Mouse (Mus musculus) T-helper 1 cell (primary cell): ENCODE data around the gene Sox5.

Experiments
- in situ Hi-C: fragments of 300-600 bp; cut with MboI, MseI; formaldehyde crosslinking; loops from one replicate; pipeline ENCODE4 v1.15.1; 2025; ENCODE audit warnings: high pct_unique_total_duplicates

Gene Sox5

DNA sequence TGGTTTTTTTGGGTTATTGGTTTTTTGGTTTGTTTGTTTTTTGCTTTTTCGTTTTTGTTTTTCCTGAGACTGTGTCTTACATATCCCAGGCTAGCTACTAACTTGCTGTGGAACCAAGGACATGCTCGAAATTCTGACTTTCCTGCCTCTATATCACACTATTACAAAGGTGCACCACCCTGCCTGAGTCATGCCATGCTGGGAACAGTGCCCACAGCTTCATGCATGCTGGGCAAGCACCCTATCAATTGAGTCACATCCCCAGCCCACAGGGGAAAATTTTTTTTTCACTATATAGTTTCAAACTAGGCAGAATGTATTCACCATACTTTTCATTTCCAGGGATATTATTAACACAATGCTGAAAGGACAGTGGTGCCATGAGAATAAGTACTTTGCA is 8.8 kb downstream of the Sox5 start:
- in situ Hi-C loops: loop anchor here (10.0 kb wide), 1 partner anchor 128 kb away; no protein-coding TSS in a partner anchor

DNA sequence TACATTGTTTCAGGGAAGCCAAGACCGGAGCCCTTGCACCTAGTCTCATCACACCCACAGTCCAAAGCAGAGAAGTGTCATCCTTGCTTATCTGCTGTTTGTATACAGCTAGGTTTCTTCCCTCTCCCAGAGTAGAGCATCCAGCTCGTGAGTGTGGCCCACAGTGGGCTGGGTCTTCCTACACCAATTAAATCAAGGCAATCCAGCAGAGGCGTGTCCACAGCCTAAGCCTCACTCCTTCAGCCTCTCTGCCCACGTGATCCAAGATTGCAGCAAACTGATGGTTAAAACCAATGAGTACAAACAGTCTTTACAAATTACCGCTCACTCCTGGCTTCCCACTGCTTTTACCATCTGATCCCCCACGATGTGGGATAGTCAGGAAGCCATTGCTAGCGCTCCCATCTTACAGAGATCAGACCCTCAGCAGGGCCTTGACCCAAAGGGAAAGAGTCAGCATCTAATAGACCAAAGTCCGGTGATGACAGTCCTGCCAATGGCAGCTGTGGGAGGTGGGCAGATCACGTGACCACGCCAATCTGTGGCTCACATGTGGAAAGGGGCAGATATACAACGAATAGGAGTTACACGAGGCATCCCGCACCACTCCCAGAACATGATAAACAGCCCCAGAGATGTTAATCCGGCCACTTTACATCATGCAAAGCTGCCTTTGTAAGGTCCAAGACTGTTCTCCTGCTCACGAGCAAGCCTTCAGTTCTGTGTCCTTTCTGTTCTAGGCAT is 9.4 kb downstream of the Sox5 start:
- in situ Hi-C loops: loop anchor here (10.0 kb wide), 1 partner anchor 128 kb away; no protein-coding TSS in a partner anchor

DNA sequence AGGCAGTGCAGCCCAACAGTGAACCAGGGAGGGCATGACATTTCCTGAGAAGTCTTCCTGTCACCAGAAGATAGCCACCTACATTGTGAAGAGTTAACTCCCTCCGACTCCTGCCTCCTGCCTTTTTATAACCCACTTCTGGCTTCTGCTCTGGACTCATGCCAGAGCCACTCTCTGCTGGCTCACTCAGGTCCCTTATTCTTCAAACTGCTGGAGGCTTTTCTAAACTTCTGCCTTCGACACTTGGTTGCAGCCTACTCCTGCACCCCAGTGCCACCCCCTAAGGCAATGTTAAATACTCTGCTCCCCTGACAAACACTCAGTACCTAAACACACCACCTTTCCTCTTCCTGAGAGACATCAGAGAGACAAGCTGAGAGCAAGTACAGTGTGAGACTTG is 12.7 kb downstream of the Sox5 start:
- in situ Hi-C loops: no loop called here

DNA sequence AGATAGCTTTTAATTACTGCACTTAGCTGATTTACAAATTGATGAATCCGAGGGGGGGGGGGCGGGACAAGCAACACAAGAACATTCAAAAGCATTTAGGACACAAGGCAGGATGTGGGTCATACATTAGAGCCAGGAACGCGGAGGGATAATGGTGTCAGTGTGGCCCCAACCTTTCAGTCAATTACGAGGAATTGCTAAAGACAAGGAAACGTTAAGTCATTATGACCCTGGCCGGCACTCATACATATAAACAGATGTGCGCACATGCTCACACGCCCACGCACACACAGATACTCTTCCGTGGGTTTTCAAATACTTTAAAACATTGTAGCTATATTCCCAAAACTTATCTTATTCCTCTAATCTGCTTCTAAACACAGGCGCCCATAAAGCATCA is 19.9 kb downstream of the Sox5 start:
- in situ Hi-C loops: no loop called here

DNA sequence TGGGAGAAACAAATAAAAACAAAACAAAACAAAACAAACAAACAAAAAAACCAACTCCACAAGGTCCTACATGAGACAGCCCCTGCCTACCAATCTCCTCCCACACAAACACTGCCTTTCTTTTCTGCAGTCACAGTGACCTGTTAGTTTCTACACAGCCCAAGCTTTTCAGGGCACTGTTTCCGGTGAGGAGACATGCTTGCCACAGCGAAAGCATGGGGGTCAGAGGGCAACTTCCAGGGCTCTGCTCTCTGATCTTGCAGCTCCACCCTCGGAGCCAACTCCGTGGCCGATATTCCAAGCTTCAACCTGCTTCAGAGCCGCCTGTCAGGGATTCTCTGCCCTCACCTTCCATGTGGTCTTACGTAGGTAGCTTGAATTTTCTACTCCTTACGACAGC is 22.6 kb downstream of the Sox5 start:
- in situ Hi-C loops: no loop called here

DNA sequence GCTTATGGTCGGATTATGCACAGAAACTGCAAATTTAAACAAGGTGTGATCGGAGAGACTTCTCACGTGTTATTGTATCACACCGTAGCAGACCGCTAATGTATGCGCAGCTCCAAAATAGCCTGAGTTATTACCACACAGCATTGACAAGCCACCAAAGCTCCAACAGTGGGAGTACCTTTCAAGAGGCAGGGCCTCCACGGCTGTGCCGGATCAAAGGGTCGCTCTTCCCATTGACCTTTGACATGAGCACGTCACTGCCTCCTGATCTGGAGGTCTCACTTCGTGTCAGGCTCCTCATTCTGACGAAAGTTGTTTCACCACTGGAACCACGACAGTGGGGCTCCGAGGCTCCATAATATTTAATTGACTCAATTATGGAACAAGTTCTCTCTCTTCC is 24.4 kb downstream of the Sox5 start:
- in situ Hi-C loops: no loop called here

DNA sequence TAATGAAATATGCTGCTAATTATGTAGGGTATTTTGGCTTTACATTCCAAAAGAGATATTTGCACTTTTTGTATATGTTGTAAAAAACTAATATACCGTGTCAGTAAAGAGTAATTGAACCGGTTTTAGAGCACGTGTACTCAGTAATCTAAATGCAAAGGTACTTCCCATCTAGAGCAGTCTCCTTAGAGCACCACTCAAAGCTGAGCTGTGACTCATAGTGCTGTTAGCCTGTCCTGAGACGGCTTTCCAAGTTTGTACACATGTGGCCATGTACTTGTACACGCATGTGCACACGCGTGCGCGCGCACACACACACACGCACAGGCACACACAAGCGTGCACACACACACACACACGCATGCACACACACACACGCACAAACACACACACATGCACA is 25.3 kb downstream of the Sox5 start:
- in situ Hi-C loops: no loop called here

DNA sequence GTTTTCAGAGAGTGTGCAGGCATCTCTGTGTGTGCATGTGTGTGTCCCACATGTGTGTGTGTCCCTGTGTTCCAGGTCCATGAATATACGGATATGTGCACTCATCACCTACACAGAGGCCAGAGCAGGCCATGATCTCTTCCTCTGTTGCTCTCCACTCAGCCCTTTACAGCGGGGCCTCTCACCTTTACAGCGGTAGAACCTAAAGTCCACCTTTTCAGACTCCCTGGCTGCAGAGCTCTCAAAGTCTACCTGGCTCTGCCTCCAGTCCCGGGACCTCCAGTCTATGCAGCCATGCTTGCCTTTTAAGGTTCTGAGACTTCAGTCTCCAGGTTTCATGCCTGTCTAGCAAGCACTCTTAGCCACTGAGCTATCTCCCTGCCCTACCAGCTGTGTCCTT is 26.5 kb downstream of the Sox5 start:
- in situ Hi-C loops: no loop called here

DNA sequence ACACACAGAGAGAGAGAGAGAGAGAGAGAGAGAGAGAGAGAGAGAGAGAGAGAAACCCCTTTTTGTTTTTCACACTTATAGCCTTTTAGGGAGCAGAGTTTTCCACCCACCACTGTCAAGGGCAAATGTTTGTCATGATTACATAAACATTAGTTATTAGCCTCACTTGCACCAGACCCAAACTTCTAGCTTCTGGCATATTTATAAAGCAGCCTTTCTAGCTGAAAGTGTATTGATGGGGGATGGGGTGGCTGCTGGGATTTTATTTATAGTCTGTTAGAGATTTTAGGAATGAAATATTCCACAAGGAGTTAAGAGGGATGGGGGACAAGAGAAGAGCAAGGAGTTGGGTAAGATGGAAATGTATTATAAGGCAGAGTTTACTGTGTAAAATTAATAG is 27.4 kb downstream of the Sox5 start:
- in situ Hi-C loops: no loop called here

DNA sequence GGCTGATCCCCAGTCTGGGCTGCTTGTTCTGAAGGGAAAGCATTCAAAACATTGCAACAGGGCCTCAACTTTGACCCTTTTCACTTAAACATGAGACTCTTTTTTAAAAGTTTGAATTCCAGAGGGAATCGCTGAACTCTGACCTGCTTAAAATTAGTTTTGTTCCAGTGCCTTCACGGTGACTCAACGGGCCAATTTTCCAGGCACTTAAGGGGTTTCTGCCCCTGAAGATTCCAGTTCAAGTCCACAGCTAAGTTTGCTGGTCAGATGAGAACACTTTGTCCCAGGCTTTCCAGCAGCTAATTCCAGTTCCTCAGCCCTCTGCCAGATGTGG is 27.8 kb downstream of the Sox5 start:
- in situ Hi-C loops: no loop called here

DNA sequence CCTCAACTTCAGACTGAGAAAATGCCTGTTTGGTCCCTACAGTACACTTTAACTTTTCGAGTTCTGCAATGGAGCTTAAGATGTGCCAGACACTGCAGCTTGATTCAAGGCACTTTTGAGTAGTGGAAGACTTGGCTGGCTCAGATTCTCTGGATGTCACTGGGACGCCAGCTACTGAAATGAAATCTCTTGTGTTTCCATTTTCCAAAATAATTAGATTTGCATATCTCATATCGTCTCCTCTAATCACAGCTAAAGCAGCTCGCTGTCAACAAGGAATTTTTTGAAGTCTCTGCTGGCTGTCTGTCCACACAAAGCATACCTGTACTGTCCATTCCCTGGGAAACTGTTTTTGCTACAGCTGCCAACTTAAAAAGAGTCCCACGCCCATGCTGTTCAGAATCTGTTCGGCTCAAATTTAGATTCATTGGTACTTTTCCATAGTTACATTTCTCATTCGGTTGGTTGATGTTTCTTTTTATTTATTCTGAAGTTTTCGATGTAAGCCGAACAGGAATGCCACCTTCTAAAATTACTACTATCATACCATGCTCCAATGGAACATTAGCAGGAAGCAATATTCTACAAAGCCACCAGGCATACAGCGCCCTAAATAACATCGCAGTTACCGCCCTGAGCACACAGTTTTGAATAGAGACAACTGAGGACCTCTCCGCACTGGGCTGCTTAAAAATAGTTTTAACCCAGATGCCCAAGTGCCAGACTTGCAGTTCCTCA is 28.4 kb downstream of the Sox5 start:
- in situ Hi-C loops: no loop called here

DNA sequence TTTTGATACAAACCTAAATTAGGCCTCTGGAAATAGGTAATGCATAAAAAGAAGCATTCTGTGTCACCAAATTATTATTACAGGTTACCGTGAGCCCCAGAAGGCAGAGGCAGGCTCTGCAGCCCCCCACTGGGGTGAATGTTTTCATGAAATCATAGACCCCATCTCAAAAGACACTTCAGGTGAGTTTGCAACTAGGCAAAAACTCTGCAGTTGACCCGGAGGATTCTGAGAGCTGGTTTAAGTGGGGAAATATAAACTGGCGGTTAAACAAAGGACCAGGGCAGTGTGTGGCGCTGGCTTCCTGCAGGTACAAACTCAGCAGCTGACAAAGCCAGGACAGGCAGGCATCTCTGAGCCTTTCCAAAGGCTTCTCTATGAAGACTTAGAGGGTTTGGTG is 30.2 kb downstream of the Sox5 start:
- in situ Hi-C loops: no loop called here

DNA sequence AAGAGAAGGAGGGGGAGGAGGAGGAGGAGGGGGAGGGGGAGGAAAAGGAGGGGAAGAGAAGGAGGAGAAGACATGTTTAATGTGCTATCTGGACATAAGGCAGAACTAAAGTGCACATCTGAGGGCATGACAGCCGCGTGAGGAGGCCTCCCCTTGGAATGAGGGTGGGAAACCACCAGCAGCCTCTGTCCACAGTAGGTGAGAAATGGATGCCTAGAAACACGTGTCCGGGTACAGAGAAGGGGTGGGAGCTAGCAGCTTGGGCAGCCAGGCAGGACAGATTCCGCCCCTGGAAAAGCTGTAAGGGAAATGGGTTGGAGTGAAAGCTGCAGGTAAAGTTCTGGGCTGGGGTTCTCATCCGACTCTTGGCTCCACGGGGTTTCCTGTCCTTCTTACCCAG is 31.6 kb downstream of the Sox5 start:
- in situ Hi-C loops: no loop called here

DNA sequence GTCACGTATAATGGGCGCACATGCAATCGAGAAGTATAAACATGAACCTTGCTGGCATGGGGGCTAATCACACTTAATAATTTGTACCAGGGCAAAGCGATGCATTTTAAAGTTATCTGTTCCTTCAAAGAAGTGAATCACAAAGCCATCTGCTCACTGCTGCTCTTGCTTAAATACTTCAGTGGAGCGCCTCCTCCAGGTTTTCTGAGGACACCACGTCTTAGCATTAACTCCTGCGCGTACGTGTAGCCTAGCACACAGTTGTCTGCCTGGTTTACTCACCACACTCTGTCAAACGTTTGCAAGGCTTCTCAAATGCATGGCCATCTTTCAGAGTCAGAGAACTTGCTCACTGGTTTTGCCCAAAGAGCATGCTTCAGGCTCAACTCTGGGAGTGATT is 35.3 kb downstream of the Sox5 start:
- in situ Hi-C loops: no loop called here

DNA sequence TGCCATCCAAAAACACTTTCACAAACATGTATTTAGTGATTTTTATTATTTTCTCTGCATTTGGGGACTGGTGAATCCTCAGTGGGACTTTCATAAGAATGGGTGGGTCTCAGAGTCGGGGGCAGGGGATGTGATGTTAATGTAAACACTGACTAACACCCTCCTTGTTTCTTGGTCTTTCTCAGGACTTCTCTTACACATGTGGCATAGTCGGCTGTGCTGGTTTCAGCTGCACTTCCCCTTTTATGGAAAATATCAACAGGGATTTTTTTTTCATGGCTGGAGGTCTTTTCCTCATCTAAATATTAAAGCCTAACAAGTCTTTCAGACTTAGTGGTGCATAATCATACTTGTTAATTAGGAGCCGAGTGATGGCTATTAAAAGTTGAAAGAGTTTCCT is 39.2 kb downstream of the Sox5 start:
- in situ Hi-C loops: no loop called here

DNA sequence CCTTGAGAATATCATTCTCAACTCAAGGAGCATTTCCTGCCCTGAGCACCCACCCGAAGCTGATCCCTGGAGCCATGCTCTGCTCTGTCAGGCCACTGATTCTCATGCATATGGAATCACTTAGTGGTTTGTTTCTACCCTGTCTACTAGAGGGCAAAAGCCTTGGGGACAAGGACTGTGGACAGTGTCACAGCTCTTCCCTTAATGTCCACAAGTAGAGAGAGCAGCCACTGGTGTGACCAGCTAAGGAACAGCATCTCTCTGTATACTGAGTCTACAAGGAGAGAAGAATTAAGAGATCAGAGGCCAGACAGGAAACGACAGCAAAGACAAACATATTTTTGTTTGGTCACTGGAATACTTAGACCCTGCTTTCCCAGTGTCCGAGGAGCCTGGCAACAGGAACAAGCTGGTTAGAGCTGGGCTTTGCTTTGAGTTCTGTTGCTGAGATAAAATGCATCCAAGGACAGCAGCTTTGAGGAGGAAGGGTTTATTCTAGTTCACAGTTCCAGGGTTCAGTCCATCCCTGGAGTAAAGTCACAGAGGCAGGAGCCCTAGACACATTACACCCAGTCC is 40.6 kb downstream of the Sox5 start:
- in situ Hi-C loops: no loop called here

DNA sequence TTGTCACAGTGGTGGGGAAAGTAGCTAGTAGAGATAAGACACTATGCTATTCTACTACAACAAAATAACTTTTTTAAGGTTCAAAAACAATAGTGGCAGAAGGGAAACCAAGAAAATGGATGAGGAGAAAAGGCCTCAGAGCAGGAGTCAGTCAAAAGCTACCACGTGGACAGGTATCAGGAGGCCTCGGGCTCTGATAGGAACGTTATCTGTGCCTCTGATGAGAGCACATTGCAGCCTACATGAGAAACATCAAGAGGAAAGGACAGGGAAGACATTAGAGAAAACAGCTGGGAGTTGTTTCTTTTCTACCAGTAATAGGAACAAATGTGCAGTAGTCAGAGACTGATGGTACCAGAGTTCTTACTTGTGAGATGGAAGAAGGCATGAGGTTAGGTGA is 41.4 kb downstream of the Sox5 start:
- in situ Hi-C loops: no loop called here

DNA sequence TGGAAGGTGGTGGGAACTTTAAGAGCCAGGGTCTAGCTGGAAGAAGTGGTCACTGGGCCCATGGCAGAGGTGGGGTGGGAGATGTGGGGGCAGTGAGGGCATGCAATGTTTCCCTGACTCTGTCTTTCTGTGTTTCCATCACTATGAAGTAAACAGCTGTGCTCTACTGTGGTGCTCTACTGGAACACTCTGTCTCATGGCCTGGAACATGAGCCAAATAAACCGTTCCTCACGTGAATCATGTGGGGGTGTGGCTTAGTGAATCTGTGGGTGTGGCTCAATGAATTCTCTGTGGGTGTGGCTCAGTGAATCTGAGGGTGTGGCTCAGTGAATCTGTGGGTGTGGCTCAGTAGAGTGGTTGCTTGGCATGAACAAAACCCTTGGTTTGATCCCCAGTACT is 42.0 kb downstream of the Sox5 start:
- in situ Hi-C loops: no loop called here

DNA sequence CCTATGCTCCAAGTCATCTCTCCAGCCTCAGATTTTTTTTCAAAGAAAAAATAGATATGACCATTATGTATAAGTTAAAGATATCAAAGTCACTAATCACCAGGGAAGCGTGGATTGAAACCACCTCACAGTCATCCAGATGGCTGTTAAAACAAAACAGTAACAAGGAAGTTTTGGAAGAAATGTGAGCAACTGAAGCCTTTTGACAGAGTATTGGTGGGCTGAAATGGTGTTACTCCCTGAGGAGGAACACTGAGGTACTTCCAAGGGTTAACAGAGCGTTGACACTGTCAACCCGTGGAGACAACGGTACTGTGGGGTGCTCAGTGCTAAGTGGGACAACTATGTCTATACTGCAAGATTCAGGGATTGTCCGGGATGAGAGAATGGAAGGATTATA is 44.0 kb downstream of the Sox5 start:
- in situ Hi-C loops: no loop called here

DNA sequence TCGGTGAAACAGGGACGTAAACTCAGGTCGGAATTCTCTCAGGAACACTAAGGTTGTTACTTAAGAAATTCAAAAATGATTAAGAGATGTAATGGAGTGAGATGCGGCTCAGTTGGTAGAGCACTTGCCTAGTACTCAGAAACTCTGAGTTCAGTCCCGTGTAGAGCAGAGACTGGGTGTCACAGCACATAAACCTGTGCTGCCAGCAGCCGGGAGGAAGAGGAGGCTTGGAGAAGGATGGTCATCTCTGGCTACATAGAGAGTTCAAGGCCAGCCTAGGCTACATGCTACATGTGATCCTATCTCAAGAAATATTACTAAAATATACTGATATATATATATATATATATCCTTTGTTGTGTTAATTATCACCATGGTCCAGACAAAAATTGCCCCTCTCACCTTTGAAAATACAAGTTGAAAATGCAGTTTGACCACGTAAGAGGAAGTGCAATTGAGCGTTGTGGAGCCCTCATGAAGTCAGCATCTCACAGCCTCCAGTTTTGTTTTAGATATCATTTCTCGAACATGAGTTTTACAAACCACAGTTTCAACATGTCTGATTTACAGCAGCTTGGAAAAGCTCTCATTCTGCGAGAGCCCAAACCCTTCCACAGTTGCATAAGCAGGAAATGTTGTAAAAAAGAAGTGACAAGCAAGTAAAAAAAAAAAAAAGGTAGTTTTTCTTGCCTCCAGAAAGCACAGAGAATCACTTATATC is 50.4 kb downstream of the Sox5 start:
- in situ Hi-C loops: no loop called here

DNA sequence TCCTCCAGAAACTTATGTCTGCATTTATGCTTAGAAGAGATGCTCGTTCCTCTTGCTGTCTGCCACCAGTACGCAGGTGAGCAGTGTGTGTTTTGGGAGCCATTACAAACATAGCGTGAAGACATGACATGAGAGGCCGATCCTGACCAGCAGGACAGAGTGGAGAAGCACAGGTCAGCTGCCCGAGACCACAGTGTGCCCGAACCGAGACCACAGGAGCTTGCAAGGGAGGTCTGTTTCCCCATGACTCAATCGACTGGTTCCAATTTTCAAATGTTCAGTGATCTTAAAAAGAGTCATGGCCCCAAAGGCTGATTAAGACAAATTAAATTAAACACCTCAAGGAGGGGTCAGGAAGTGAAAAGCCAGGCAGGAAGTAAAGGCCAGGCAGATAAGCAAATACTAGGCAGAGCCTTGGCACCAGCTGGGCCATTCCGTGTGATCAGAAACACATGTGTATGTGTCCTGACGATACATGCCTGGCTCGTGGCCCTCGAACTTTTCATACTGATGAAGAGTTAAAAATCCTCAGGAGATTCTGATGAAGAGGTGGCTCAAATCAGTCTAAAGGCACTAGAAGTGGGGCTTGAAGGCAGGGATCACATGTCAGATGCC is 58.1 kb downstream of the Sox5 start:
- in situ Hi-C loops: no loop called here

DNA sequence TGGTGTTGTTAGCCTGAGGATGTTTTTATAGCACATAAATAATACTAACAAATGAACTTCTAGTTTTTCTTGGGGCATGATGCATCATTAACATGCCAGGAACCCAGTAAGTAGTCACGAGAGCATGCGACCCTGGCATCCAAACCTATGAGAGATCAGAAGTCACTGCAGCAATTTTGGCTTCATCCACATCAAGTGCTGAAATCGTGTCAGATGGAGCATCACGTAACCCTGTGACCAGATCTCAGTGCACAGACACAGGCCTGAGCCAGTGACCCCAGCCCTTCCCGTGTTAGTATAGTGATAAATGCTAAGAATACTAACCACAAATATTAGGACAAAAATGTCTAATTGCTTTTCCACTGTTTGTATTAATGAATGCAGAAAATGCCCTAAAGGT is 58.8 kb downstream of the Sox5 start:
- in situ Hi-C loops: no loop called here
